Mouse (Mus musculus) cerebellum, adult 11 months (tissue): ENCODE data around the gene Bcat2.
A peak's percentile ranks its signal among the peaks of the same experiment; 100 is the strongest.

Source experiments
- DNase-seq: peaks from one replicate; pipeline ENCODE4 v3.0.0; 2022

Bcat2 gene

GRCm38 (mm10) chr7:45627261-45627660 lies 57.3 kb downstream of the Bcat2 start, which contains the start of gene Rasip1:
Rasip1 (plus strand) TSS chr7:45627488.
- DNase-seq: no peak

GRCm38 (mm10) chr7:45628364-45629294 lies 58.7 kb downstream of the Bcat2 start:
- DNase-seq: peak; percentile 93

GRCm38 (mm10) chr7:45630064-45630907 lies 60.3 kb downstream of the Bcat2 start:
- no peak for DNase-seq

- peak; percentile 71 for DNase-seq
Measured at GRCm38 (mm10) chr7:45632499-45632898, 62.5 kb downstream of the Bcat2 start.

- no peak for DNase-seq
Measured at GRCm38 (mm10) chr7:45634946-45635681, 65.2 kb downstream of the Bcat2 start.

- DNase-seq: no peak
Measured at GRCm38 (mm10) chr7:45635711-45636688, 66.0 kb downstream of the Bcat2 start.

GRCm38 (mm10) chr7:45637710-45638109 lies 67.8 kb downstream of the Bcat2 start:
- DNase-seq: no peak

GRCm38 (mm10) chr7:45638623-45639401 lies 68.9 kb downstream of the Bcat2 start:
- DNase-seq: peak; percentile 98
